Mouse (Mus musculus): Measurements from ENCODE around the gene Metap1d.

The Metap1d gene

DNA sequence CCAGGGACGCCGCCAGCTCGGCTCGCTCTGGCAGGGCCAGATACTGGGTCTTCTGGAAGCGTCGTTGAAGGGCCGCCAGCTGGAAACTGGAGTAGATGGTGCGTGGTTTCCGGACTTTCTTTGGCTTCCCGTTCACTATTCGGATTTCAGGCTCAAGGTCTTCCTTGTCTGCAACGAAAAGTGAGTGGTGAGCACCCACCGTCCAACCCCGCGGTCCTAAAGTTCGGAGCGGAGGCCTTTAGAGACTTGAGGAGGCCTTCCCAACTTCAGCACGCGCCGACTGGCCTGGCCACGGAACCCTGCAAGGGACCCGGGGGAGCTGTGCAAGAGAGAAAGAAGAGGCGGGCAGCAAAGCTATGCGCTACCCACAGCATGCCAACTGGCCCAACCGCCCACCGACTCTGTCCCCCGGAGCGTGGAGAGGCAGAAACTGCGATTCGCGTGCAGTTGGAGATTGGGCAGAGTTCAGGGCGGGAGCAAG lies 92.4 kb downstream of the Metap1d start:
- no peak for DNase-seq (ENCODE audit: low read depth)

DNA sequence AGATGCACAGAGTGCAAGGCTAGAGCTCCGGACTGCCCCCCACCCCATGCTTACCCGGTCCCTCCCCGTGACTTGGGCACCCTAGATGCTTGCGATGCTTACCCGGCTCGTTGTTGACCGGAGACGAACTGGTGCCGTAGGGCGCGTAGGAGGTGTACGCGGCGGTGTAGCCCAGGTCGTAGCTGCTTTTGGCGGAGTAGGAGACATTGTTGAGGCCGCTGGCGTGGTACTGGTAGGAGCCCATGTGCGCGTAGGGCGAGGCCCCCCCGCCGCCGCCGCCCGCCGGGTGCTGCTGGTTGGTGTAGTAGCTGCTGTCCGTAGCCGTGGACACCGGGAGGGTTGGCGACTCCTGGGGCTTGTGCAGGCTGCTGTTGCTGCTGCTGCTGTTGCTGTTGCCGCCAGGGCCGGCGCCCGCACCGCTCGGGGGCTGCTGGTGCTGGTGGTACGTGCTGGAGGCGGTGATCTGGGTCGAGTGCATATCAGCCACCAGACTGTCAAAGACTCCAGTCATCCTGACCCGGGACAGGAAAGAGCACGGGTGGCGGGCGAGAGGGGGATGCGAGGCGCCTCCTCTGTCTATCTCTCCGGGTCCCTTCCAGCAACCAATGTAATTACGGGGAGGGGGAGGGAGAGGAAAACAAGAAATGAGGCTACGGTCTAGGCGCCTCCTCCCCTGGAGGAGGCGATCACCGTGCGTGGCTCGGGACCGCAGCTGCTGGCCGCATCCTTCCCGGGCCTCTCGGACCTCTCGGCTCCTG lies 93.0 kb downstream of the Metap1d start:
- no peak for DNase-seq (ENCODE audit: low read depth)

- no peak for DNase-seq (ENCODE audit: low read depth)
Observed at GRCm38 (mm10) chr2:71546640-71547071, 93.6 kb downstream of the Metap1d start, which contains the start of gene Dlx2. Gene Dlx2 (minus strand): TSS chr2:71546754.

GRCm38 (mm10) chr2:71547829-71548228 lies 94.8 kb downstream of the Metap1d start:
- DNase-seq (ENCODE audit: low read depth) = peak; percentile 77

DNA sequence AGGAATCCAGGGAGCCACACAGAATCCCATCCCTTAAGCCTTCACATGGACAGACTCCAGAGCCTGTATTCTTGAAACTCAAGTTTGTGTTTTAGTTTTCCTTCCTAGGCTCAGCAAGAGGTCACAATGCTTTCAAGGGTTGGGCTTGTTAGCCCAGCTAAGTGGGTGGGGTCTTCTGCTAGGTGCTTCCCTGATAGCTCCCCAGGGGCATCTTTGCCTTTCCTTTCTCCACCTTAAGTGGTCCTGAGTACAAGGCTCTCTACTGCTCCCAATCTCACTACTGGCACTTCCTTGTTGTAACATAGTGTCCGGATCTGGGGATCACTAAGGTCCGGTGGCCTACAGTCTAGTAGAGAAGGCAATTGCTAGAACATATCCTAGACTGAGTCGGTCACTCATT lies 97.3 kb downstream of the Metap1d start:
- DNase-seq (ENCODE audit: low read depth) = no peak

DNA sequence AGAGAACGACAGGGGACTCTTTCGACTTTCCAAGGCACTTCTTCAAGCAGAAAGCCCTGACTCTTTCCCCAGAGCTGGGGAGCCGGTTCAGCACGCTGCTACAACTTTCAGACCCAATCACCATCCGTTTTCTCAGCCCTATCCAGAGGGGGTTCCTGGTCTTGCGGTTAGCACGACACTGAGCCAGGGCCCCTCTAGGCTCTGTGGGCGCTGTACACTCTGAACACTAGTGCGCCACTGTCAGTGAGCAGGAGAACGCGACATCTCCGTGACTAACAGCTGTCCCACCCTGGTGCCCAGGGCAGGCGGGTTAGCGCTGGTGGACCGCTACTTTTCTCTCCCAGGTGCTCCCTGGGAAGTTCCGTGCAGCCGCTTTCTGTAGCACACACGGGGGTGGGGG lies 98.6 kb downstream of the Metap1d start:
- DNase-seq (ENCODE audit: low read depth) = no peak

GRCm38 (mm10) chr2:71556071-71556470 lies 103.0 kb downstream of the Metap1d start:
- DNase-seq (ENCODE audit: low read depth) = no peak

- DNase-seq (ENCODE audit: low read depth) = no peak
Observed at GRCm38 (mm10) chr2:71566466-71566865, 113.4 kb downstream of the Metap1d start.

GRCm38 (mm10) chr2:71573736-71574135 lies 120.7 kb downstream of the Metap1d start:
- no peak for DNase-seq (ENCODE audit: low read depth)

Data from c-Kit-positive CD71-positive TER-119-negative erythroid progenitor cells, embryonic 14.5 days (primary cell).